Mouse (Mus musculus): ENCODE data around the gene Setd1b. TPM values are rescaled to one million over a fixed set of nuclear protein-coding genes. Genes with fewer than 3 reads are reported as not detected.

Setd1b gene
- polyA plus RNA-seq, 1 experiment from 2014 or later = 8.4 TPM

Other genes with a start within 250 kb of the Setd1b start
- 92.2 and 95.6 TPM in 2 replicates for gene Kdm2b, start 152.4 kb upstream of the Setd1b start, polyA plus RNA-seq (2015; fragmentation: Nextera tagmentation; extraction: Ambion mirVana)
- gene Orai1, start 127.1 kb upstream of the Setd1b start, polyA plus RNA-seq (2015; fragmentation: Nextera tagmentation; extraction: Ambion mirVana) = 17.5 and 22.1 TPM in 2 replicates
- 0.56 TPM in 1 of 2 replicates, not detected in the other for gene Morn3, start 95.2 kb upstream of the Setd1b start, polyA plus RNA-seq (2015; fragmentation: Nextera tagmentation; extraction: Ambion mirVana)
- gene Tmem120b, start 73.8 kb upstream of the Setd1b start, polyA plus RNA-seq (2015; fragmentation: Nextera tagmentation; extraction: Ambion mirVana) = 16.8 and 20.0 TPM in 2 replicates
- 3.2 and 3.8 TPM in 2 replicates for gene Rhof, start 9.5 kb upstream of the Setd1b start, polyA plus RNA-seq (2015; fragmentation: Nextera tagmentation; extraction: Ambion mirVana)
- 86.9 and 87.9 TPM in 2 replicates for gene Psmd9, start 27.2 kb downstream of the Setd1b start, polyA plus RNA-seq (2015; fragmentation: Nextera tagmentation; extraction: Ambion mirVana)
- 0.23 and 0.29 TPM in 2 replicates for gene Hpd, start 40.5 kb downstream of the Setd1b start, polyA plus RNA-seq (2015; fragmentation: Nextera tagmentation; extraction: Ambion mirVana)
- 1.5 and 1.7 TPM in 2 replicates for gene Wdr66, start 109.9 kb downstream of the Setd1b start, polyA plus RNA-seq (2015; fragmentation: Nextera tagmentation; extraction: Ambion mirVana)
- 40.0 and 47.9 TPM in 2 replicates for gene Bcl7a, start 201.6 kb downstream of the Setd1b start, polyA plus RNA-seq (2015; fragmentation: Nextera tagmentation; extraction: Ambion mirVana)

All from kidney, embryonic 16.5 days (tissue).